Mouse (Mus musculus): ENCODE data around the gene Hoxa7.

DNA sequence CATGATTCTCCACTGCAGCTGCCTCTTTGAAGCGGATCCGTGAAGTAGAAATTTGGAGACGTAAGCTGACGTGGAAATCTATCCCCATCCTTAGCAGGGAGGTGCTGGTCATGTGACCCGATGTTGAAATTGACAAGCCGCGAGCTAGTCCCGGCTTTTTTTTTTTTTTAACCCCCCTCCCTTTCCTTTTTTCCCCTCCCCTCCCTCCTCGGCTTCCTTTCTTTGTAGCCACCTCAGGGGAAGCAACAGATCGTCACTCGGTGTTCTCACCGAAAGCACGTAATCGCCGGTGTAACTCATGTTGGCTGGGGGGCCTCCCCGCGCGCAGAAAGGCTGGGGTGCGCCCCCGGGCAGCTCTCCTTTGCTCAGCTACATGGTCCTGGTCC, 24.1 kb upstream of the Hoxa7 start, which contains the start of gene Hoxa11:
- TF ChIP-seq CTCF (IDR thresholded peaks at IDR 0.05 in 2 of 3, conservative IDR thresholded peaks at IDR 0.05 in 1 of 3; ENCODE audit: control insufficient read depth in 1 of 3, insufficient read depth in 1 of 3, low read depth in 2 of 3, low read length in 3 of 3, poor library complexity in 1 of 3, severe bottlenecking in 1 of 3) (no peak), MYC (IDR thresholded peaks at IDR 0.05; ENCODE audit: low read depth, low read length) (no peak), MAFK (IDR thresholded peaks at IDR 0.05; ENCODE audit: borderline replicate concordance, low read depth, low read length) (no peak), ZKSCAN1 (IDR thresholded peaks at IDR 0.05; ENCODE audit: low read depth, low read length) (no peak), POLR2A (IDR thresholded peaks at IDR 0.05; ENCODE audit: control insufficient read depth in 1 of 2, insufficient read depth in 1 of 2, low read depth in 1 of 2, low read length in 2 of 2, poor library complexity in 1 of 2) (no peak), JUND (IDR thresholded peaks at IDR 0.05; ENCODE audit: low read depth, low read length) (no peak)
